Mouse (Mus musculus): ENCODE results near the gene Plekha1.

Gene Plekha1

DNA sequence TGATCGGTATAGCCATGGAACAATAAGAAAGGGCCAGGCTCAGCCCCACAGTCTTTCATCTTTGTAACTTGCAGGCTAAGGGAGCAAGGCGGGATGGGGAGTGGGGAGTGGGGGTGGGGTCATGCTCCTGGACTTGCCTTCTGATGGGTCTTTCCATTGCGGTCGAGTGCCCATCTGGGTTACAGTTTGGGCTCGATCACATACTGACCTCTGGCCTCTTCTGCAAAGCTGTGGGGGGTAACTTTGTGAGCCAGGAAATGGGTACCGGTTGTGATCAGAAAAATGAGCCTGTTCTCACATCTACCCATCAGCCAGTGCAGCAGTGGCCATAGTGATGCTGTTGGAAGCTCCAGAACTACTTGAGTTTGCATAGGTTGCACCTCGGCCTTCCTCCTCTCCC is 93.0 kb downstream of the Plekha1 start:
- no peak for DNase-seq (ENCODE audit: low spot score)

GRCm38 (mm10) chr7:130959868-130960267 is 94.3 kb downstream of the Plekha1 start:
- DNase-seq (ENCODE audit: low spot score), result no peak

- no peak for DNase-seq (ENCODE audit: low spot score)
These were observed 95.9 kb downstream of the Plekha1 start for GRCm38 (mm10) chr7:130961429-130961828.

Data from T-cell, adult 2 months (primary cell).